Mouse (Mus musculus) lung, adult 2 months (tissue): ENCODE data around the gene Sspo.
A peak's percentile ranks its signal among the peaks of the same experiment; 100 is the strongest.

Source experiments
- CTCF ChIP-seq: fragments of 200-500 bp; IDR thresholded peaks from 2 replicates; pipeline ENCODE4 v1.5.1; 2011; ENCODE audit warnings: mild to moderate bottlenecking, low read length, control low read depth; ENCODE audit not compliant: insufficient read depth
- POLR2A ChIP-seq: fragments of 200-500 bp; IDR thresholded peaks from 2 replicates; pipeline ENCODE4 v1.6.1; 2011; ENCODE audit warnings: low read depth, mild to moderate bottlenecking, control low read depth, low read length, borderline replicate concordance; ENCODE audit errors: extremely low read depth

- TF ChIP-seq CTCF (peak; percentile 21; the same call in 1 of the 2 replicates), POLR2A (peak; percentile 76; the same call in 1 of the 2 replicates)
Observed at GRCm38 (mm10) chr6:48504241-48504854, 56.3 kb downstream of the Sspo start.
